Mouse (Mus musculus) hindlimb bud, embryonic 11.5 days (tissue): Measurements from ENCODE around the gene Plau.

Experiments used
- DNase-seq: peaks from one replicate; pipeline ENCODE4 v3.0.0-alpha.2; 2012; ENCODE audit warnings: low read depth, low spot score; ENCODE audit errors: extremely low spot score

The Plau gene

GRCm38 (mm10) chr14:20806116-20806840 lies 30.2 kb upstream of the Plau start:
- DNase-seq: no peak

- no peak for DNase-seq
Measured at GRCm38 (mm10) chr14:20809349-20809748, 27.1 kb upstream of the Plau start.

GRCm38 (mm10) chr14:20809820-20810219 lies 26.6 kb upstream of the Plau start:
- DNase-seq: no peak

DNA sequence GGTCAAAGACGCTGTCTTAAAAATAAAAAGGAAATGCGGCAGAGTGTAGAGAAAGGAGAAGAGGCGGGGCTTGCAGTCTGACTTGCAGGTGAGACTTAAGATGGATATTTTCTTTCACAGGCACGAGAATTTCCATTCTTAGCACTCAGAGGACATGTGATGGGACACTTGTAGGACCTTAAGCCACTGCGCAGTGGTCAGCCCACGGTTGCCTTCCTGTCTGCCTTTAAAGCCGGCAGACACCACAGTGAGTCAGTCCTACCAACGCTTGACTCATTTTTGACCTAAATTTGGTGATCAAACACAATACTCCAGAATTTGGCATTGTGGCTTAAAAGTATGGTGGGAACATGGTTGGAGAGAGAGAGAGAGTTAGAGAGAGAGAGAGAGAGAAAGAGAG lies 25.2 kb upstream of the Plau start:
- DNase-seq: no peak

- no peak for DNase-seq
Measured at GRCm38 (mm10) chr14:20811779-20812406, 24.6 kb upstream of the Plau start.

GRCm38 (mm10) chr14:20815448-20815847 lies 21.0 kb upstream of the Plau start:
- DNase-seq: no peak

GRCm38 (mm10) chr14:20824517-20824916 lies 11.9 kb upstream of the Plau start:
- no peak for DNase-seq

GRCm38 (mm10) chr14:20825516-20825915 lies 10.9 kb upstream of the Plau start:
- DNase-seq: no peak

GRCm38 (mm10) chr14:20827061-20827460 lies 9.4 kb upstream of the Plau start:
- no peak for DNase-seq

GRCm38 (mm10) chr14:20827491-20827890 lies 9.0 kb upstream of the Plau start:
- no peak for DNase-seq

GRCm38 (mm10) chr14:20828524-20828923 lies 7.9 kb upstream of the Plau start:
- DNase-seq: no peak

DNA sequence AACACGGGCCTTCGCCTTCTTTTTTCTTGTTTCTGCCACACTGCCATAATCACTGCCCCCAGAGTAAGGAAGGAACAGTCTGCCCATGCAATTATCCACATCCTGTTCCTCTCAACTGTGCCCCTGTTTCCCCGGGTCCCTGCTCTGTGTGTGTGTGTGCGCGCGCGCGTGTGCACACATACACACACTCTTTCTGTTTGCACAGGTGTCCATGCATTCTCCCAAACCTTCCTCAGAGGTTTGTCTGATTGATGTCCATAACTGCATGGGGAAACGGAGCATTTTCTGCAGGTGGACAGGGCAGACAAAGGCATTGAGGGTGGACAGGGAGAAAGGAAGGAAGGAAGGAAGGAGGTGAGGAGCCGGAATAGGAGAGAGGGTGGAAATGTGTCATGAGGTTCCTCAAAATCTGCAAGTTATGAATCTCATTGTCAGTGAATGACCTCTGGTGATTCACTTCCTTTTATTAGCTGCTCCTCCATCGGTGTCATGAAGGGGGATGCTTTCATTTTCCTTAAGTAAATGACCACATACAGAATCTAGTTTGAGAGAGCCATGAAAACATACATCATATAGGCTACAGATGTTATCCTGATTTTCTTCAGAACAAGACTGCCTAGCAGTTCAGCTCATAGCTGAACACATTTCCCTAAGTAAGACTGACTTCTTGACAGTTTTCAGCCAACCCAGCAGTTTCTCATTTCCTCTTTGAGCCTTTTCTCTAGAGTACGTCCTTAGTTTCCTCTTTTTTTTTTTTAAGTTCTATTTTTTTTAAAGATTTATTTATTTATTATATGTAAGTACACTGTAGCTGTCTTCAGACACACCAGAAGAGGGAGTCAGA lies 6.7 kb upstream of the Plau start:
- DNase-seq: no peak

DNA sequence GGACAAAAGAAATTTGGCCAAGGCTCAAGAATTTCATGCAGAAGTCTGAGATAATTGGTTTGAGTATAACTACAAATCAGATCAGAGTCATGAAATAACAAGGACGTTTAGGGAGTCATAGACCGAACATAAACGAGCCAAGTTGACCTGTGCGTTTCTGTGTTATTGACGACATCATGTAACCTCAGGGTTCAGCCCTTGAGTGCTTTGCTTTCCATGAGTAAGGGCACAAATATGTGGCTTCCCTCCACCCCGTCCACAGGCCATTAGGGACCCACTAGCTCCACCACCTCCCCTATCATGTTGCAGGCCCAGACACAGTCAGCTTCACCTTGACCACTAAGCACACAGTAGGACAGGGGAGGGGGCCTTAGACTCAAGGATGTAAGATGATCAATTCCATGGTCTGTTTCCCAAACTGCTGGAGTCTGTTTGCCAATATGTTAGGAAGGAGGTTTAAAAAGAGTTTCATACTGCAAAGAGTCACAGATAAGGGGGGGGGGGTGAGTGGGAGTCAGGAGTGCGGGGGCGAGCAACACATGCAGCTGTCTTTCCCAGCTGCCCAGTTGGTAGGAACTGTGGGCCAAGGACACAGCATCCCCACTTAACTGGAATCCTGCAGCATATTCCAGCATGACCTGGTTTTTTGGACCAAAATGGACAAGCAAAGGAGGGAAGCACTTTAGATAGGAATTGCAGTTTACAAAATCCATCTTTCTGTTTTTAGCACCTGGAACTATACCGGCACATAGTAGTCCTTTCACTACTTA lies 5.1 kb upstream of the Plau start:
- DNase-seq: no peak

DNA sequence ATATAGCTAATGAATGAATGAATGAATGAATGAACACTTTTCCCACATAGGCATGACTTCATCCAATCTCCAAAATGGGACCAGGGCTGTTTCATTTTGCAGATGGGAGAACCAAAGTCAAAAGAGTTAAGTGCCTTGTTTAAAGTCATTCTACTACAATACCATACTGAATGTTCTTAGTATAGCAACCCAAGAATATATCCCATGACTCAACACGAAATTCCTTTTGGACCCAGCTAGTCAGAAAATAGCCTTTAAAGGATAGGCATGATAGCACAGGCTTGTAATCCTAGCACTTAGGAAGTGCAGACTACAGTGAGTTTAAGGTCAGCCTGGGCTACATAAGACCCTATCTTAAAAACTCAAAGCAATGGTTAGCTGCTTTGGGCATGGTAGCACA lies 4.5 kb upstream of the Plau start:
- no peak for DNase-seq

DNA sequence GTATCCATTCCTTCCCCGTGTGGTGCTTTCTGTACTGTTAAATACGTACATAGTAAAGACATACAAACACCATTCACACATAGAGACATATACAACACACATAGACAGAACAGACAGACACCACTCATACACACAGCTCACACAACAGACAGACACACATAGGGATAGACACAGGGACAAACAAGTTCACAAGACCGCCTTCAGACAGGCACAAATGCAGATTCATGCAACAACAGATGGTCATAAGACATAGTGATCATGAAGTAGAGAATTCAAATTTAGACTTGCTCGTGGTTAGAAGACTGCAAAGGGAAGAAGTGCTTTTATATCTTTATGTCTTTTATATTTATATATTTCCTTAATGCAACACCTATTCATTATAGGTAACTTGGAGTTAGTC lies 2.9 kb upstream of the Plau start:
- DNase-seq: no peak

GRCm38 (mm10) chr14:20834136-20834535 lies 2.3 kb upstream of the Plau start:
- DNase-seq: no peak

GRCm38 (mm10) chr14:20836905-20837376 lies 481 bp downstream of the Plau start:
- DNase-seq: no peak

GRCm38 (mm10) chr14:20837681-20838080 lies 1.2 kb downstream of the Plau start:
- DNase-seq: no peak

GRCm38 (mm10) chr14:20841526-20841925 lies 5.1 kb downstream of the Plau start:
- no peak for DNase-seq

- DNase-seq: no peak
Measured at GRCm38 (mm10) chr14:20842629-20843028, 6.2 kb downstream of the Plau start.

GRCm38 (mm10) chr14:20844126-20844525 lies 7.7 kb downstream of the Plau start:
- no peak for DNase-seq
